Mouse (Mus musculus): Measurements from ENCODE around the gene Psma3.
A peak's percentile ranks its signal among the peaks of the same experiment; 100 is the strongest.

Gene Psma3

GRCm38 (mm10) chr12:70974441-70975266 lies at the start of gene Psma3:
Gene Psma3 (plus strand): TSS chr12:70974621.
- peak; percentile 91 for DNase-seq

DNA sequence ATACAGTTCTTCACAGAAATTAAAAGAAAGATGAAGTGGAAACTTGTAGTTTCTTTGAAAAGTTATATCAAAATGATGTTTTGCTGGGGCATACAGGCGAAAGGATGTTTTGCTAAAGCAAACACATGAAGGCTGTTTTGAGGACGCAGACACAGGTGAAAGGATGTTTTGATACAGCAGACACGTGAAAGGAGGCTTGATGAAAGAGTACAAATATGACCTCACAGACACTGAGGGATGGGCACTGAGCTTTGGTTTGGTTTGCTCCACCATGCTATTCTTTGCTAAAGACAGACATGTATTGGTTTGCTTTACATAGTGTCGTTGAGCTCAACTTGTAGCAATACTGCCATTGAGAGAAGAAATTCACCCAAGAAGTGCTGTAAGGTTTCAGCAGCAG lies 44.6 kb upstream of the Psma3 start:
- DNase-seq = no peak

GRCm38 (mm10) chr12:70937150-70937549 lies 37.3 kb upstream of the Psma3 start:
- DNase-seq = peak; percentile 20

- DNase-seq = peak; percentile 91
Observed at GRCm38 (mm10) chr12:70937571-70938384, 36.6 kb upstream of the Psma3 start, which contains the start of gene Actr10. Gene Actr10 (plus strand): TSS chr12:70937857.

DNA sequence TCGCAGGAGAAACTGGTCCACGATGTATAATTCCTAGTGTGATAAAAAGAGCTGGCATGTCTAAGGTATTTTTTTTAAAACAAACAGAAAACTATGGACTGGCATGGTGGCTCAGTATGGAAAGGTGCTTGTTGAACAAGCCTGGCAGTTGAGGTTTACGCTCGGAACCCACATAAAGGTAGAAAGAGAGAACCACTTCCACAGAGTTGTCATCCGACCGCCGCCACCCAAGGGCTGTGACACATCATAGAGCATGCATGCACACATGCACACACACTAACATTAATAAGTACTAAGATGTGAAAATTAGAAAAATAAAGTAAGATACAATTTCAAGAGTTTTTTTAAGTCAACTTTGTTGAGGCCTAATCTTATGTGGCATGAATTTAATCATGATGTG lies 33.6 kb upstream of the Psma3 start:
- DNase-seq = no peak

- DNase-seq = no peak
Observed at GRCm38 (mm10) chr12:70944181-70944580, 30.2 kb upstream of the Psma3 start.

GRCm38 (mm10) chr12:70946585-70947256 lies 27.7 kb upstream of the Psma3 start:
- no peak for DNase-seq

DNA sequence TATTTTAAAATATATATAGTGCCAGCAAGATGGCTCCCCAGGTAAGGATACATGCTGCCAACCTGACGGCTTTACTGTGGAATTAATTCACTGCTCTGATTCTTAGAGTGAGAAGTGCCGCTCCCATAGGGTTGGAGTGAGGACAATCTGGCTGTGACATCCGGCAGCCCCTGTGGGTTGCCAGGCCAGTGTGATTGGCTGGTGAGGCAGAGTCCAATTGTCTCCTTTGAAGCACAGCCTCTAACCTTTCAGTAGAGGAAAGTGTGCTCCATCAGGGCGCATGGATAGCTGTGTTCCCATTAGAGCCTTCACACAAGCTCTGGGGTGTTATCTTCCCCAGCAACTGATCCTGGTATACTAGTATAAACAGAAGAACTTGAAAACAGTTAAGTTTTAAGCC lies 15.8 kb upstream of the Psma3 start:
- DNase-seq = no peak

DNA sequence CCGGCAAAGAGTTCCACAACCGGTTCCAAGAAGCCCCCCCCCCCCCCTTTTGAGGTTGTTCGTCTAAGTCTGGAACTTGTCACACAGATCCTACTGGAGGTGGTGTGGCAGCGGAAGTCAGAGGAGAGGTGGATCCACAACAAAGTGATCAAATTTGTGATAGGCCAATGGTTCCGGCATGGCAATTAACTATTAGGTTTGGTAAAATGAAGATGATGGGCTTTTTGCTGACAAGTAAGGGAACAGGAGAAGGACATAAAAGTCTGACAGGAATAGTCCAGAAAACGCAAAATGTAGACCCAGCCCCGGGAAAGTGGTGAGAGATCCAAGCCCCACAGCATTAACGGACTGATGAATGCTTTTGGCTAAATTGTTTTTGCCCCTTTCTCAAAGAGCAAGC lies 6.8 kb upstream of the Psma3 start:
- DNase-seq = no peak

DNA sequence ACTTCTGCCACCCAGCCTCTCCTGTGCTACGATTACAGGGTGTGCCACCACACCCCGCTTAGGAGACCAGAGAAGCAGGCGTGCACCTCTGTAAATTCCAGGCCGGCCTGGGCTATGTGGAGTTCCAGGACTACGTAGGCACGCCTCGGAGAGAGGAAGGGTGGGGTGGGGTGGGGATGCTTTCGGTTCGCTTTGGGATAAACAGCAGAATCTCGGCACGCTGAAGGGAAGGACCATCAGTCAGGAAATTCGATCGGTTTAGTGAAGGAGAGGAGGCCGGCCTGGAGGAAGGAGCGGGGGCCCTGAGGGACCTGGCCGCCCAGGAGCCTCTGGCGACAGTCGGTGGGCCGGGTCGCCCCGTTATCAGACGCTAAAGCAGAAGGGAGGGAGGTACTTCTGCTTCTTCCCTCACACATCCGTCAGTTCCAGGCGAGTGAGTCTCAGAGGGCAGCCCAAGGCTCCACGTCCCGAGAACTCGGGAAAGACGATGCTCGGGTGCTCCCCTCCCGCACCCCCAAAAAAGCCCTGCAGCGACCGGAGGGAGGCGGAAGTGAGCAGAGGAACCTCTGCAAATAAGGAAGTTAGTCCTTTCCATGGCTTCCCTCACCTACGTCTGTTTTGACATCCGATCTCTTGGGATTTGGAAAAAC lies 6.2 kb upstream of the Psma3 start:
- DNase-seq = peak; percentile 76

DNA sequence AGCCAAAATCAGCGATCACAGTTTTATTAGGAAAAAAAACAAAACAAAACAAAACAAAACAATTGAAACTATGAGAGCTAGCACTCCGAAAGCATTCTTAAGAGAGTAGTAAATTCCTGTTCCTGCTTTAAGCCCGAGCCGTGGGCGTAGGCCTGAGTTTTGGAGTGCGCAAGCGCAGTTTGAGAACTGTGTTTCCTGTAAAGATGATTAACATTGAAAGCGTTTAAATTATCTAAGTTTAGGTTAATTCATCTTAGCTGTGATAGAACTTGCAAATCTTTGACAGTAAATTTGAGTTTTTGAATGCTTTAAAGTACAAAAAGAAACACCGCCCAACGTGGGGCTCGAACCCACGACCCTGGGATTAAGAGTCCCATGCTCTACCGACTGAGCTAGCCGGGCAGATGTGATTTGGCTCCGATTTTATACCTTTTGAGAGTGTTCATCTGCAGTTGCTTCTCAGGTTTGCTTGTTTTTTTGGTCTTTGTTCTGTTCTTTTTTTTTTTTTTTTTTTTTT lies 5.6 kb upstream of the Psma3 start:
- peak; percentile 82 for DNase-seq

GRCm38 (mm10) chr12:70969485-70970184 lies 4.8 kb upstream of the Psma3 start:
- peak; percentile 55 for DNase-seq

GRCm38 (mm10) chr12:70973831-70974230 lies 590 bp upstream of the Psma3 start:
- no peak for DNase-seq

DNA sequence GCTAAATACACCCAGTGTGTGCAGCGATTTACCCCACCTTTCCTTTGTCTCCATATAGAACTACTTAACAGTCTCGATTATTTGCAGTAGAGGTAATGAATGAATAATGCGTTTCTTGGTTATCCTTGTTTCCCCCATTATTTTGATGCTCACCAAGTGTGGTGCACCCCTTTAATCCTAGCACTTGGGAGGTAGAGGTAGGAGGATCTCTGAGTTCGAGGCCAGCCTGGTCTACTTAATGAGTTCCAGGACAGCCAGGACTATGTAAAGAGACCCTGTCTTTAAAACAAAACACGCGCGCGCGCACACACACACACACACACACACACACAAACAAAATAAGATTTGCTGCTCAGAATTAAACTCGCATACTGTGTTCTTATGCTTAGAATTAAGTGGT lies 985 bp downstream of the Psma3 start:
- DNase-seq = no peak

- DNase-seq = no peak
Observed at GRCm38 (mm10) chr12:70975891-70976290, 1.5 kb downstream of the Psma3 start.

- DNase-seq = no peak
Observed at GRCm38 (mm10) chr12:70978345-70978744, 3.9 kb downstream of the Psma3 start.

- no peak for DNase-seq
Observed at GRCm38 (mm10) chr12:70984855-70985550, 10.6 kb downstream of the Psma3 start.

GRCm38 (mm10) chr12:70997225-70997624 lies 22.8 kb downstream of the Psma3 start:
- DNase-seq = no peak

DNA sequence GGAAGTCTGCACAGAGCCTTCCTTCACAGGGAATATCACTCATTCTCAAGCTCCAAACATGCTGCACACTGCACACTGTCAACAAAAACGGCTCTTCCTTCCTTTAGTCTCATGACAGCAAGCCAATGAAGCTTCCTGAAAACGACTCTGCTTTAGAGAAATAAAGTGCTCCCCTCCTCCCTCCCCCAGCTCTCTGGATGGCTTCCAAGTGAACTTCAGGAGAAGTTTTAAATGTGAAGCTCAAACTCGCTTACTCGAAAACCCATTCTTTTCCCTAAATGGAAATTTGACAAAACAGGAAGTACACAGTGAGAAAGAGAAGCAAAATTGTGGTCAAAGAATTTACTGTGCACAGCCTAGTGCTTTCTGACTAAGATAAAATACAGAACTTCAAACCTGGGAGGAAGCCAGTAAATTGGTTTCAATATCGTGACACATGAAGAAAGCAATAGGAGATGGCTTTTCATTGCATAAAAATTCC lies 25.0 kb downstream of the Psma3 start:
- DNase-seq = no peak

DNA sequence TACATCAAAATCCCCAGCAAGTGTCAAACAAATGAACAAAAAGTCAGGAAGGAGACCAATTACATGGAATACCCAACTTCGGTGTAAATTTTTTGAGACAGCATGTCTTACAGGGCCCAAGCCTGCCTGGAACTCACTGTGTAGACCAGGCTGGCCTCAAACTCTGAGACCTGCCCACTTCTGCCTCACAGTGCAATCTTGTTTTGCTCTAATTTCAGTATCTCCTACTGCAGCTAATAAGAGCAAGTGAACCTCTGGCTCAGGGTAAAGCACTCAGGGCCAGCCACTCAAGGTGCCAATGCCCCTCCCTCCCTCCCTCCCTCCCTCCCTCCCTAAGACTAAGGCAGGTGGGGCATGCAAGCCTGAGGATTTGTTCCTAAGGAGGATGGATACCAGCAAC lies 25.9 kb downstream of the Psma3 start:
- DNase-seq = no peak

DNA sequence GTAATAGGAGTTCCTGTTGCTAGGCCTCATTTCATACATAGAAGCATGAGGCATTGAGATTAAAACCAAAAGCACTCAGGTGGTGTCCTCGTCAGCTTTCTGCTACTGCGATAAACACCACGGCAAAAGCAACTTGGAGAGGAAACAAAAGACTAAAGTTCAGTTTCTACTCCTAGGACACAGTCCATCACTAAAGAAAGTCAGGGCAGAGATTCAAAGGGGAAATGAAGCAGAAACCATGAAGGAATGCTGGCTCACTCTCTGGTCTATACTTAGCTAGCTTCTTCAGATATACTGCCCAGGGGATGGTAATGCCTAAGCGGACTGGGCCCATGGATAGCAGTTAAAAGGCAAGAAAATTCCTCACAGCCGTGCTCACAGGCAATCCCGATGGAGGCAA lies 27.0 kb downstream of the Psma3 start:
- no peak for DNase-seq

Data from right cerebral cortex, postnatal 25 days (tissue).